18 mouse cellular contexts compared by ENCODE assay signal in genomic region chr4:84621785-84622184, GRCm38 (mm10).
"Had no signal": no experiment of that assay in that cellular context is flagged by ENCODE, and none has a peak within 500 bp of the region (broad histone marks: within the 10 kb centered on the region; RNA-seq: fewer than 3 reads in every experiment).

No protein-coding gene starts in this region.

- H3K9me3 ChIP-seq: kidney, embryonic 15.5 days; limb, embryonic 13.5 days; megakaryocyte, embryonic 14.5 days; midbrain, embryonic 10.5 days; midbrain, embryonic 13.5 days had no signal

- H3K27me3 ChIP-seq: kidney, embryonic 15.5 days; limb, embryonic 13.5 days; megakaryocyte, embryonic 14.5 days had no signal

- DNase-seq: kidney, adult 11 months; kidney, adult 8-10 months; kidney, postnatal 10 days; kidney, postnatal 36 days; left cerebral cortex, postnatal 4 days; liver; liver, postnatal 0 days; thymus, adult 2 months; thymus, postnatal 14 days; thymus, postnatal 4 days had no signal

- H3K4me2 ChIP-seq: kidney, embryonic 15.5 days; limb, embryonic 13.5 days; midbrain, embryonic 13.5 days had no signal

- H3K4me3 ChIP-seq: kidney, embryonic 15.5 days; limb, embryonic 13.5 days; megakaryocyte, embryonic 14.5 days; midbrain, embryonic 10.5 days; midbrain, embryonic 13.5 days had no signal

- H3K9ac ChIP-seq: kidney, embryonic 15.5 days; limb, embryonic 13.5 days; liver, embryonic 14.5 days; liver, postnatal 0 days; midbrain, embryonic 13.5 days had no signal

- ATAC-seq: liver, postnatal 0 days; midbrain, embryonic 13.5 days; midbrain, embryonic 16.5 days had no signal

- H3K4me1 ChIP-seq: megakaryocyte, embryonic 14.5 days; midbrain, embryonic 13.5 days had no signal

- H3K27ac ChIP-seq: kidney, embryonic 15.5 days; limb, embryonic 13.5 days; liver, embryonic 14.5 days; midbrain, embryonic 10.5 days; midbrain, embryonic 13.5 days; stomach, postnatal 0 days had no signal

- H3K36me3 ChIP-seq: kidney, embryonic 15.5 days; limb, embryonic 13.5 days; midbrain, embryonic 10.5 days; midbrain, embryonic 13.5 days had no signal
